Mouse (Mus musculus): ENCODE measurements around the gene Azi2. TPM values are rescaled to one million over a fixed set of nuclear protein-coding genes. Genes with fewer than 3 reads are reported as not detected.

The Azi2 gene
- 10 to 100 TPM; 49.8 to 60.9 TPM for polyA plus RNA-seq (2017; shearing (Covaris generic))

GRCm38 (mm10) chr9:118040218-118041021 is at the start of gene Azi2:
Gene Azi2, plus strand, starts transcription at chr9:118040499.
- peak; percentile 85 for ATAC-seq

- no peak for ATAC-seq
Measured at GRCm38 (mm10) chr9:117996631-117997030, 43.7 kb upstream of the Azi2 start.

GRCm38 (mm10) chr9:118001488-118001887 is 38.8 kb upstream of the Azi2 start:
- ATAC-seq: no peak

- no peak for ATAC-seq
Measured at GRCm38 (mm10) chr9:118003218-118003886, 36.9 kb upstream of the Azi2 start.

GRCm38 (mm10) chr9:118003937-118004336 is 36.4 kb upstream of the Azi2 start:
- ATAC-seq: no peak

GRCm38 (mm10) chr9:118012928-118013327 is 27.4 kb upstream of the Azi2 start:
- ATAC-seq: no peak

GRCm38 (mm10) chr9:118024966-118025365 is 15.3 kb upstream of the Azi2 start:
- no peak for ATAC-seq

- ATAC-seq: no peak
Measured at GRCm38 (mm10) chr9:118029490-118029889, 10.8 kb upstream of the Azi2 start.

- ATAC-seq: no peak
Measured at GRCm38 (mm10) chr9:118030252-118030651, 10.0 kb upstream of the Azi2 start.

- ATAC-seq: no peak
Measured at GRCm38 (mm10) chr9:118031694-118032093, 8.6 kb upstream of the Azi2 start.

GRCm38 (mm10) chr9:118034990-118035389 is 5.3 kb upstream of the Azi2 start:
- ATAC-seq: no peak

- ATAC-seq: no peak
Measured at GRCm38 (mm10) chr9:118041022-118041400, 712 bp downstream of the Azi2 start.

GRCm38 (mm10) chr9:118041646-118042045 is 1.3 kb downstream of the Azi2 start:
- no peak for ATAC-seq

- no peak for ATAC-seq
Measured at GRCm38 (mm10) chr9:118042738-118043137, 2.4 kb downstream of the Azi2 start.

- no peak for ATAC-seq
Measured at GRCm38 (mm10) chr9:118043581-118043980, 3.3 kb downstream of the Azi2 start.

GRCm38 (mm10) chr9:118045011-118045533 is 4.8 kb downstream of the Azi2 start:
- no peak for ATAC-seq

GRCm38 (mm10) chr9:118053286-118053685 is 13.0 kb downstream of the Azi2 start:
- no peak for ATAC-seq

- ATAC-seq: no peak
Measured at GRCm38 (mm10) chr9:118059101-118059500, 18.8 kb downstream of the Azi2 start.

GRCm38 (mm10) chr9:118070442-118070841 is 30.1 kb downstream of the Azi2 start:
- no peak for ATAC-seq

- no peak for ATAC-seq
Measured at GRCm38 (mm10) chr9:118071337-118071736, 31.0 kb downstream of the Azi2 start.

- ATAC-seq: no peak
Measured at GRCm38 (mm10) chr9:118072101-118072500, 31.8 kb downstream of the Azi2 start.

GRCm38 (mm10) chr9:118073358-118073757 is 33.1 kb downstream of the Azi2 start:
- ATAC-seq: no peak

GRCm38 (mm10) chr9:118082575-118083431 is 42.5 kb downstream of the Azi2 start:
- ATAC-seq: peak; percentile 46

Measured in activated CD4-positive, CD25-positive, alpha-beta regulatory T cell, adult 4 months (primary cell).